Mouse (Mus musculus) adrenal gland, postnatal 14 days (tissue): Measurements from ENCODE around the gene Map3k20. TPM values are rescaled to one million over a fixed set of nuclear protein-coding genes. Genes with fewer than 3 reads are reported as not detected.
A peak's percentile ranks its signal among the peaks of the same experiment; 100 is the strongest.

Experiments
- DNase-seq: peaks from one replicate; pipeline ENCODE4 v3.0.0; 2021; ENCODE audit warnings: mixed read lengths
- total RNA-seq: library from RNA; stranded (reverse); gene quantifications from 2 replicates; pipeline ENCODE4 v1.2.3, GENCODE M21; 2021

The Map3k20 gene
- total RNA-seq, 1 experiment from 2014 or later = 33.5 TPM

DNA sequence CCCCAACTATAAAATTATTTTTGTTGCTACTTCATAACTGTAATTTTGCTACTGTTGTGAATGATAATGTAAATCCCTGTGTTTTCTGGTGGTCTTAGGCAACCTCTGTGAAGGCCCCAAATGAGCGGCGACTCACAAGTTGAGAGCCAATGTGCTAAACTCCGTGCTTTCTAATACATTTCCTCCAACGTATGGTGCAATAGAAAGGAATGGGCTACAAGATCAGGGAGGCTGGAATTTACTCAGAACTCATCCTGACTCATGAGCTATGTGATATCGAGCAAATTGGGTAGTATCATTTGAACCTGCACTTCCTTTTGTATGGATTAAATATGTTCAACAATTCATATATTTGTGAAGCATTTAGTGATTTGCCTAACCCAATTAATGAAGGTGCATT is 4.9 kb upstream of the Map3k20 start:
- no peak for DNase-seq

DNA sequence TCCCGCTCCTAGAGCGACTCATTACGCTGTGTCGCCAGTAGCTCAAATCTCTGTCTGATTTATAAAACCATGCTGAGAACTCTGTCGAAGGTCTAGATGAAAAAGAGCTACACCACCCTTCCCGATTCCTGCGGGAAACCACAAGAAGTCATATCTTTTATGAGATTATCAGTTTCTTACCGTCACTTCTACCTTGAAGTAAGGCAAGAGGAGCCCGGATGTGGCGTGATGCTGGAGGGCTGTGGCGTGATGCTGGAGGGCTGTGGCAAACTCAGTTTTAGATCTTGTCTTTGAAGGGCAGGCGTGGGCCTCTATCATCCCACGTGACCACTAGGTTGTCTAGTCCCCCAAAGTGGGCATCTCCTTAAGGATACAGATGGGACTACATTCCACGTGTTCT is 3.5 kb upstream of the Map3k20 start:
- no peak for DNase-seq

DNA sequence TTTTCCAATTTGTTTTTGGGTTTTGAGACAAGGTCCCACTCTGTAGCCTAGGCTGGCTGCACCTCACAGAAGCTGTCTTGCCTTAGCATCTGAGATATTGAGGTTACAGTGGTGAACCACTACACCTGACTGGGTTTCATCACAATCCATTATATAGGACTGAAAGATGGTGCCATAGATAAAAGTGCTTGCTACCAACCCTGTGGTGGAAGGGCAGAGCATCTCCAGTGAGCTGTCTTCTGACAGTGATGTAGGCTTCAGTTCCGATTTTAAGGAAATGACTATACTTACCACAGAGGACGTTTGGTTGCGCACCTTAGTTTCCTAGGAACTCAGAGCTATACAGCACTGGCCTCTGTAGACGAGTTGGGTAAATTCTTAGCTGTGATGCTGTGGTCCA is 2.7 kb upstream of the Map3k20 start:
- no peak for DNase-seq

DNA sequence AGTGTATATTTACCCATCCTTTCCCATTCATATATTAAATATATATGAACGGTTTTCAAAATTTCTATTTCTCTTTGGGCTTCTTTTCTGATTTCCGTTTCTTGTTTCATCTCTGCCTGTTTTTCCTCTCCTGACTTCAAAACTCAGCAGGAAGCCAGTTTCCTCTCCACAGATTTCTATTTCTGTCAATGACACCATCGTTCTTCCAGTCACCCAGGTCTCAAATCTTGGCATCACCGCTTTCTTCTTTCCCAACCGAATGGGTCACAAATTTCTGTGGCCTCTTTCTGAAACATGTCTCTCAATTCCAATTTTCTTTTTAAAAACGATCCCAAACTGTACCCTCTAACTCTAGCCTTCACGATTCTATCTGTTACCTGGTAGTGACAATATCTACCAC is 748 bp upstream of the Map3k20 start:
- DNase-seq = no peak

DNA sequence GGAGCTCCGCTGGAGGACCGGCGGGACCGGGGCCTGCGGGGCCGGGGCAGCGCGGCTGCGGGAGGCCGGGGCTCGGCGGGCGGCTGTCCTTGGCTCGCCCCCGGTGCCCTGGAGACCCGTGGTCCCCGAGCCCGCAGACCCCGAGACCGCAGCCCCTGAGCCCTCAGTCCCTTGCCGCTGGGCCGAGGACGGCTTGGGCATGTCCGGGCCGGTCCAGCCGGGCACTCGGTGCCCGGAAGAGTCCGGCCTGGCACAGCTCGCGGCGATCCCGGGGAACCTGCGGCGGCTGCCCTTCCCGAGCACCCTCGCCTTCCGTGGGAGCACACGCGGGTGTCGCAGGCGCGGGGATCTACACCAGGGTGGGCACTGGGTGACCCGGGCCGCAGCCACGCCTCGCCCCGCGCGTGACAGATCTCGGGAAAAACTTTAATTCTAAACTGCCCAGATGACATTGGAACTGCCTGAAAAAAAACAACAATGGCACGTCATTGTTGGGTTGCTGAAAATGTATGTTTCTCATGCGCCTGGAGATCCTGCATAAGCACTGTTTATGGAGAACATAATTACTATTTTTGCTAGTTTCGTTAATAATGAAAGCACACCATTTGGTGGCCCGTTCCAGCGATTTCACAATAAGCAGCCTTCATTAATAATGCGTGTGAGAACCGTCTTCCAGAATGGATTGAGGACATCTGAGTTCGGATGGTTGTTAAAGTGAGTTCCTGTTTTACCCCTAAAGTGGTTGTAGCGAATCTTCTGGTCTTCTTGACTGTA is 638 bp downstream of the Map3k20 start:
- peak; percentile 70 for DNase-seq

DNA sequence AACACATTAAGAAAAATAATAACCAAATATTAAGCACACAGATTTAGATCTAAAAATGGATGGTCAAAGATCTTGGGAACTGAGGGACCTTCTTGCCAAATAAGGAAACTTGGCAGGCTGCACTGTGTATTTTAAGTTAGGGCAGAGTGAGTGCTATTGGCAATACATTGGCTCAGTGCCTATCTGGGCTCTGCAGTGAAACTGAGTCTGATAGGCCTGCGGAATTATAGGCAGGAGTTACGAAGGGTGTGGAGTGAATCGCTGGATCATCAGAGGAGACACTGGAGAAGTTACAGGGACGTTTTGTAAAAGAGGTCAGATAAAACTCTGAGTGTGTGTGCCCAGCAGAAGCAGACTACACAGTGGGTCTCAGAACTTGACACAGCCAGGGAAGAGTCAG is 1.7 kb downstream of the Map3k20 start:
- peak; percentile 60 for DNase-seq

DNA sequence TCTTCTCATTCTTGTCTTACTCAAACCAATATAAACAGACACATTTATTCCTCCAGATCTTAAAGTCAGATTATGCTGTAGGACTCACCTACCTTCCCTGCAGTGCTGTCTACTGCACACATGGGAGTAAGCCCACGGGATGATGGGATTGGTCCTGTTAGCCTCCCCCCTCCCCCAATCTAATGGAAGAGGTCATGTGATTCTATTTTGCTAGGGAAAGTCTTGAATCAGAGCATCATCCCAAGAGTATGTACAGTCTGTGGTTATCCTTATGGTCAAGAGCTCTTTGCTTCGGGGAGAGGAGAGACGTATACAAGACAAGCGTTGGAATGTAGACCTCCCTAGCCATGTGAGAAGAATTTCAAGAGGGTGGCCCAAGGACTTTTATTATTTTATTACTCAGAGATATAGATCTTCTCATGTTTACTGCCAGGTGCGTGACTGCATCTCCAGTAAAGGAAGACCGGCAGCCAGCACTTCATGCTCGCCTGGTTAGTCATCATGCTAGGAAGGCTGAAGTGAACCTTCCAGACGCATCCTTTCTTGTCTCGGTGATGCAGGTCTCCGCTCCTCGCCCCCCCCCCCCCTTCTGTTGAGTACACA is 3.6 kb downstream of the Map3k20 start:
- DNase-seq = no peak

DNA sequence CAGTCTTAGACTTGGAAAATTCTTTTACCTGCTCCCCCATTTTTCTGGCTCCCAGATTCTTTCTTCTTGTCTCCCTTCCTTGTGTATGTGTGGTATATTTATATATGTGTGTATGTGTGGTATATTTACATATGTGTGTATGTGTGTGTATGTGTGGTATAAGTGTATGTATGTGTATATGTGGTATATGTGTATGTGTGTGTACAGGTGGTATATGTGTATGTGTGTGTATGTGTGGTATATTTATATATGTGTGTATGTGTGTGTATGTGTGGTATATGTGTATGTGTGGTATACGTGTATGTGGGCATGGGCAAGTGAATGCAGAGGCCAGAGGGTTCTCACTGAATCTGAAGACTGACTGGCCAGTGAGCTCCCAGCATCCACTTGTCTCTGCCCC is 5.7 kb downstream of the Map3k20 start:
- no peak for DNase-seq

DNA sequence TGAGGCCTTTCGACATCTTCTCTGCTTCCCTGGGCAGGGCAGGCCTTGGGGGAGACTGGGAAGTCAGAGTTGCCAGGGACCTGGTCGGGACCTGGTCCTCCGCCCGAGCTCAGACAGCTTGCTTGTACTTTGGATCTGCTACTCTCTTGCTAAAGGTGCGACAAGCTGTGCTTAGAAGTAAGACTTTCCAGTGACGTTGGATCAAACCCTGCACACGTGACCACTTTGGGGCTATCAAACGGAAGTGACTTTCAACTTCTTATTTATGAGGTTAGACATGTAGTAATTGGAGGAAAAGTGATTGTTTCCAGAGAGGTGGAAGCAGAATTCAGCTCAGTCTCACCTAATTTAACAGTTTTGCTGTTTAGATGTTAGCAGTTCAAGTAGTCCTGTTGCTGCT is 7.1 kb downstream of the Map3k20 start:
- DNase-seq = no peak

DNA sequence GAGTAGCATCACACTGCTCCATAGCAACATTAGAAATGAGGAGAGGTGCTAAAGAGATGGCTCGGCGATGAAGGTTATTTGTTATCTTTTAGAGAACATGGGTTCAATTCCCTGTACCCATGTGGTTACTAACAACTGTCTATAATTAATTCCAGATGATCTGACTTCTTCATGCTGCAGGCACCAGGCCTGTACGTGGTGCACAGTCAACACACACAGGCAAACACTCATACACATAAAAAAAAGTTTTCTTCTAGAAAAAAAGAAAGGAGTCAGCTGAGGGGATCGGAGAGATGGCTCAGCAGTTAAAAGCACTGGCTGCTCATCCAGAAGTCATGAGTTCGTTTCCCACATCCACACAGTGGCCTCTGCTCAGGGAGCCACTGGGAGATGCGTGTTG is 9.6 kb downstream of the Map3k20 start:
- DNase-seq = no peak

DNA sequence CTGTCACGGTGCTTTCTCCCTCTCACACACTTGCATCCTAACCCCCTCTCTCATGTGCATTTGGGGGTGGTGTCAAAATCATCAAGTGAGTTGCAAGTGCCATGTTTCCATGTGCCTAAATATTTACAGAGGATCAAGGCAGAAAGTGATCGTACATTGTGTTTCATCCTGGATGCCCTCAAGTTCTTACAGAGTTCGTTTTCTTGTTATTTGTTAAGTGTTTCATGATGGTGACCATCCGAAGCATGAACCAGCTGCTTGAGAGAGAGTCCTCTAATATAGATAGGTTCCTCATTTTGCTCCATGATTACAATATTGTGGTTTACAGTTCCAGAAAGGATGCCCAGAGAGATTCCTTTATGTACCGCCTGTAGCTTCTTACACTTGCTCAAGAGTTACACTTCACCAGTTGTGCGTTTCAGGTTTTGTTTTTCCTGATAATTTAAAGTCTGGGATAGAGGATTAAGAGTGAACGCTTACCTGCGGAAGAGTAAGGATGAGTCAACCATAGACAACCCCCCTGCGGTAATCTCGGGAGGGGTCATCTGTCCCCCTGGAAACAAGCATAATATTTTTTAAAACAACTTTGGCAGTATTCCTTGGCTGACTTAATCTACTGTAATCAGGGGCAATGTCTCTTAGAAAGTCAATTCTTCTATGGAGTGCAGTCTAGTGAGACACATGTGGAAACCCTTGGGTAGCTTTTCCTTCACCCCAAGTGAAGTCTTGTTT is 11.7 kb downstream of the Map3k20 start:
- DNase-seq = no peak

DNA sequence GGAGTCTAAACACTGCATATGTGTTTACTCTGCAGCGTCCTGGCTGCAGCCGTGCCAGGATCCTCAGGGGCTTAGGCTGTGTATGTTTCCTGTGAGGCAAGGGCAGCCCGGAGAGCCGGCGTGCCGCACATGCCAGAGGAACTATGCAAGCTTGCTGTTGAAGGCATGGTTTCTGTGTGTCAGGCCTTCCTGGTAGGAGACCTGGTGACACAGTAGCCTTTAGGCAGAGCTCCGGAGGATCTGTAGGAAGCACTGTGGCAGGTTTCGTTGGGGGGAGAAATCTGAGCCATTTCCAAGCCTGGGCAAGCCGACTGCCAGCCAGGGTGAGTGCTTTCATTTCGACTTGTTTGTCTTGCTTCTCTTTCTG is 12.3 kb downstream of the Map3k20 start:
- DNase-seq = peak; percentile 40

DNA sequence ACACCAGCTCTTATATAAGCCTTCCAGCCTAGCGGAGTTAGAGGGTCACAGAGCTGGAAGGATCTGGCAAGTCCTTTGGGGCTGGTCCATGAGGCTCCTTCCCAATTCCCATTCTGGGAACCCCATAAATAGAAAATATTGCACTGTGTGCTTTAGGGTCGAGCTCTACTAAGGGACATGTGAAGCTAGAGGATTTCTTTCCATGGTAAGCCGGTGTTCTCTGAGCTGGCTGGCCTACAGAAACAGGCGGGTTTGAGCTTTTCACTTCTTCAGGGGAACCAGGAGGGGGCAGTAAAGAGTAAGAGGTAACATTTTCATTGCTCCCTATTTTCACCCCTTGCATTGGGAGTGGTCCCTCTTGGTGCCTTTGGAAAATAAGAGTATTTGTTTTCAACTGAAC is 13.0 kb downstream of the Map3k20 start:
- peak; percentile 40 for DNase-seq

DNA sequence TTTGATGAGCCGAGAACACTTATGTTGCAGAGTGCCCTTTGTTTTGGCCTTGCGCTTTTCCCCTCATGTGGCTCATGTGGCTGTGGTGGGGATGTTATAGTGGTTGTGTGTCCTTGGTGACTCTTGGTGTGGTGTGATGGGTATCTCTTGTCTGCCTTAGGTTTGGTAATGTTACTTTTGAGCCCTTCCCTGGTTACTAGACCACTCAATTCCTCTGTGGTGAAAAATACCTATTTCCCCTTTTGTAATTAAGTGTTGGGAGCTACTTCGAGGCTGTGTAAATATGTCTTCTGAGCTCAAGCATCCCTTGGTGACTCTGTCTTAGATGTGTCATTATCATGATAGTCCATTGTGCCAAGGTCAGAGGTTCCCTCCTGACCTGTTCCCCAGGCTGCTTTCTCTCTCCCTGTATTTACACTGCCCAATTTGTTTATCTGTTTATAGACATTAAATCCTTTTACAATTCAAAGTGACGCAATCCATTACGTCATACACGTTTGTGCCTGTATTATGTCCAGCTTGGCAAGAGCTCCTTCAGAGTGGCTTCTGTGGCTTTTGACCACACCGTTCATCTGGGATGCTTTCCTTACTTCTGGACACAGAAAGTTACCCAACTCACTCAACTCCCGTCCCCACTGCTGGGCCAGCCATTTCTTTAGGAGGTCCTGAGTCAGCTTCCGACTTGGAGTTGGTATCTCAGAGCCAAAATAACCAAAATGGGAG is 15.9 kb downstream of the Map3k20 start:
- DNase-seq = no peak

DNA sequence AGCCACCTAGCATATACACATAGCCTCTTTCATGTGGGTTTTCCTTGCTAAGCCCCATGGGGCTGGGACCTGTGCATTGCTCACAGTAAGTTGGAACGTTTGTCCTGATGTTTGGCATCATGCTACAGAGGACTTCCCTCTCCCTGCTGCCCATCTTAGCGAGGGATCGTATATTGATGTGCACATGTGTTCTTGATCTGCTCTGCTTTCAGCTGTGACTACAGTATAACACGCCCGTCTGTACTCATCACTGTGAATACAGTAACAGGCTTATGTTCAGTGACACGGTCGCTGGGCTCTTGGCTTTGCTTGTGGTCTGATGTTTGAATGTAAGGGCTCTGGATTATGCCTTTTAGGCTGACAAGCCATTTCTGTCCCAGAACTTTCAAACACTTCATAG is 20.3 kb downstream of the Map3k20 start:
- no peak for DNase-seq

DNA sequence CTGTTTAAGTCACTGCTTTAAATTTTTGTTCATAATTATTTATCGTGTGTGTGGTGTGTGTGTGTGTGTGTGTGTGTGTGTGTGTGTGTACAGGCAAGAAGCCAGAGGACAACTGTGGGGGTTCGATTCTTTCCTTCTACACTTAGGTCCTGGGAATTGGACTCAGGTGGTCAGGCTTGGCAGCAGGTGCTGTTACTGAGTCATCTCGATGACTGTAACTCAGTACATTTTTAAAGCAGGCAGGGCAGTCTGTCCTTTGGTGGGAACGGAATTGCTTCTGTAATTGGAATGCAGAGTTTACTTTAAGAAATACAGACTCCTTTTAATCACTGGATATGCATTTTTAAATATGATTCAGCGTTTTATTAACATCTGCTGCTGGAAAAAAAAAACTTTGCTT is 22.9 kb downstream of the Map3k20 start:
- DNase-seq = no peak

DNA sequence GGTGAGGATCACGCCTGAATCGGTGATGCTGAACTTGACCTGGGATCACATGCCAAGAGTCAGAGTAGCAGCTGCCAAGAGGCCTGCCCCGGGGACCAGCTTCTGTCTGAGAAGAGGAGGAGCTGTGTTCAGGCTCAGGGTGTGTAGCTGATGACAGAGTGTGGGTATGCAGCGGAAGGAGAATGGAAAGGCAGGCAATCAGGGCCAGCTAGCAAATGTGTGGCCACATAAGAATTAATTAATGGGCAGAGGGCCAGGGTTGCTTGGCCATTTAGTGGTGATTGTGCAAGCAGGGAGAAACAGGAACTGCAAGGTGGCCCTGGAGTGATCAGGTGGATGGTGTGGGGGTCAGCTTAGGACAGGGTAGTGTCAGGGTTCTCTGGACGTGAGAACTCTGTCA is 23.5 kb downstream of the Map3k20 start:
- DNase-seq = peak; percentile 61

DNA sequence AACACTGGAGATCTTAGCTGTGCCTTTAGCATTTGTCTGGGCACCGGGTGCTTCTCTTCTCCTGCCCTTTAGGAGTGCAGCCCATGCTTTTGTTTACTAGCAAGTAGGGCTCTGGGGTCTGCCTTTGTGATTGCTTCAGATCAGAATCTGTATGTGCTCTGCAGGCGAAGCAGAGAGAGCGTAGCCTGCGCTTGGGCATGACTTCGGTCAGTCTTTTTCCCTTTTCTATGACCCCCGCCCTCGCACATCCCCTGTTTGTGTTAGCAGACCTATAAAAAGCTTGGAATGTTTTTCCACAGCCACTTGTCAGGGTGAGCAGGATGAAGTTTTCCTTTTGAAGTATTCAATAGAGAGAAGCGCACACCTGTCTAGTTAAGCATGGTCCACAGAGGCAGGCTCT is 26.0 kb downstream of the Map3k20 start:
- peak; percentile 26 for DNase-seq

DNA sequence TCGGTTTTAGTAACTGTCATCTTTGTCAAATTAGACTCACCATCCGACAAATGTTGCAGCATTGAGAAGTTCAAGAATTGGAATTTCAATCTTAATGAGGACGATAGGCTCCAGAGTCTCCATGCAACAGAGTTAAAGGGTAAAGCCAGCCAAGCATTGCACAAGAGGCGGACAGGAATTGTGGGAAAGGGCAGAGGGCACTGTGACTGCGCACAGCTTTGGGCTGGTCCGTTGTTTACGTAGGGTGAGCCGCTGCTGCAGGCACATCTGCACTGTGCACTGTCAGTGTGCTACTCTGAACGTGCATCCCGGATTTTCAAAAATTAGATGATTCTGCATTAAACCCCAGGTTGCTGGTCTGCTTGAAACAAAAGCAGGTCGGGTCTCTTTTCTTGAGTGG is 27.9 kb downstream of the Map3k20 start:
- peak; percentile 37 for DNase-seq

DNA sequence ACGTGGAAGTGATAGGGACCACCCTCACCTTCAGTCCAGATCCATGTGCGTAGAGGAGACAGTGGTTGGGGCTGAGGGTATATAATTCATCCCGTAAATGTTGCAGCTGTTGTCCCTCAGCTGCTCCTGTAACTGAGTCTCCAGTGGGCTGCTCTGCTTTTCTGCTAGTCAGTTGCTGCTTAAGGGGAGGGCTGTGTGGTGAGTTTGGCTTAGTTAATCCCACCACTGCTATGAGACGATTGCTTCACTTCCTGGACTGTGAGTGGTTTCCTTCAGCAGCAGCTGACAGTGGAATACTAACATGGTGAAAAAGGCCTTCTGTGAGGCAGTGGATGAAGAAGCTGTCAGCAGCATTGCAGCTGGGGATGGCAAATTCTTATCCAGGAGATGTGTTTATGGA is 33.0 kb downstream of the Map3k20 start:
- DNase-seq = no peak

DNA sequence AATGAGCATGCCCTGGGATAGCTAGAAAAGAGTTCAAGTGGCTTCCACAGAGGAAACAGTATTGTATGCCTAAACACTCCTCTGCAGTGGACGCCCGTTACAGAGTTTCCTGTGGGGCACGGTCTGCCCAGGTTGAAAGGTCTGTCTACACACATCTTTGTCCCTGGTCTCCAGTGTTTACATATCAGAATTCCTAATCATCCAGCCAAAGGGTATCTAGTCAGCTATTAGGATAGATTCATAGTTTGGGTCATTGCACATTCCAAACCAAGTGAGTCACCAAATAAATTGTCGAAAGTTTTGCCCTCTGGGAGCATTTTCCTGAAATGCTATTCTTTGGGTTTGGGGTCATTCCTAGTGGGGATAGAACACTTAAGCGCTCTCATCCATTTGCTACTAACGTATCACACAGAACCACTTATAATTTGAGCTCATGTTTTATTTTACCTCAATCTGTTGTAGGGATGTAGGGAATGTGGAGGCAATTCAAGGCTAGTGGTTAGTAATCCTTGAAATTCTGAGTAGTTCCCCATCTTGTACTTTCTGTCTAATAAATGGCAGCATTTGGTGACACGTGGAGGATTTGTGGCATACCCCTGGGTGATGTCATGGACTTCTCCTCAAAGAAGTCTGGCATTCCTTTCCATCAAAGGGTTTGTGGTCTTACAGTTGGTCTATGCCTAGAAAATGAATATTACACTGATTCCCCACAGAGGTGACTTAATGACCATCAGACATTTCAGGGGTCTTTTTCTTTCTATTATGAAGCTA is 33.8 kb downstream of the Map3k20 start:
- DNase-seq = no peak

DNA sequence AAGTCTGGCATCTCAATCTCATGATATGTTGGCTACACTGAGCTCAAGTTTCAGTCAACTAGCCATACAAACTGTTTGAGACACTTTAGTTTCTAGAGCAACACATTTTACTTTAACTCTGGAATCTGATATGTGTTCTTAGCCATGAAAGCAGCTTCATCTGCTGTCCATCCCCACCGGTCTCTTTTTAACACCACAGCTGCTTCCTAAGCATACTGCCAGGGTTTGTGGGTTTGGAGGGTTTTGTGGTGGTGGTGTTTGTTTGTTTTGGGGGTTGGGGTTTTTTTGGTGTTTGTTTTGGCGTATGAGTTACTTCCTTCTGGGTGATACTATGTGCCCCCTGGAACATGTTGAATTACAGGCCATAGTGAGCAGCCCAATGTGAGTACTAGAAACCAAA is 35.2 kb downstream of the Map3k20 start:
- no peak for DNase-seq
